Mouse (Mus musculus) intestine, postnatal 0 days (tissue): ENCODE measurements around the gene Lmcd1. TPM values are rescaled to one million over a fixed set of nuclear protein-coding genes. Genes with fewer than 3 reads are reported as not detected.
A peak's percentile ranks its signal among the peaks of the same experiment; 100 is the strongest.

Source experiments
- ATAC-seq: fragments of 200-750 bp; cut with Nextera tagmentation; 2 replicates; pipeline ENCODE4 v1.8.0; 2017; ENCODE audit warnings: mild to moderate bottlenecking, moderate TSS enrichment, moderate library complexity
- H3K27ac ChIP-seq: fragments of 300-500 bp; sonication (generic); 2 replicates; pipeline ENCODE4 v1.5.1; 2014; ENCODE audit warnings: mild to moderate bottlenecking, low read depth, low read length, moderate library complexity
- H3K27me3 ChIP-seq: fragments of 300-500 bp; sonication (generic); replicated peaks from 2 replicates; pipeline ENCODE4 v1.6.1; 2014; ENCODE audit warnings: low read length, mixed read lengths; ENCODE audit not compliant: control insufficient read depth, insufficient read depth
- H3K36me3 ChIP-seq: fragments of 300-500 bp; sonication (generic); 2 replicates; pipeline ENCODE4 v1.6.1; 2014; ENCODE audit warnings: mild to moderate bottlenecking, moderate library complexity; ENCODE audit not compliant: control insufficient read depth, insufficient read depth
- H3K4me1 ChIP-seq: fragments of 300-500 bp; sonication (generic); replicated peaks from 2 replicates; pipeline ENCODE4 v1.6.1; 2014; ENCODE audit warnings: antibody characterized with exemption, low read length, mixed read lengths; ENCODE audit not compliant: control insufficient read depth, insufficient read depth
- H3K4me2 ChIP-seq: fragments of 300-500 bp; sonication (generic); replicated peaks from 2 replicates; pipeline ENCODE4 v1.6.1; 2014; ENCODE audit warnings: low read depth, mild to moderate bottlenecking, moderate library complexity
- H3K4me3 ChIP-seq: fragments of 300-500 bp; sonication (generic); 2 replicates; pipeline ENCODE4 v1.5.1; 2014; ENCODE audit warnings: low read depth, low read length
- H3K9ac ChIP-seq: fragments of 300-500 bp; sonication (generic); 2 replicates; pipeline ENCODE4 v1.6.1; 2014; ENCODE audit warnings: mild to moderate bottlenecking, low read depth, low read length
- H3K9me3 ChIP-seq: fragments of 300-500 bp; sonication (generic); 2 replicates; pipeline ENCODE4 v1.6.1; 2016; ENCODE audit warnings: mixed run types; ENCODE audit not compliant: control insufficient read depth
- CTCF ChIP-seq: sonication (generic); IDR thresholded peaks from 2 replicates; pipeline ENCODE4 v1.5.1; 2016; ENCODE audit warnings: low read depth, mild to moderate bottlenecking, control low read depth, antibody characterized with exemption, moderate library complexity
- WGBS: fragments of 180-500 bp; shearing (Covaris S2); extraction: QIAGEN DNeasy Blood & Tissue Kit; methylation state at CpG from one replicate; pipeline ENCODE4 v1.1.7; 2014; 5-methylcytosine and 5-hydroxymethylcytosine counted together
- polyA plus RNA-seq: library from polyadenylated mRNA; unstranded; fragments of >200 nt; fragmentation: Nextera tagmentation; extraction: Ambion mirVana; gene quantifications from 2 replicates; pipeline ENCODE4 v1.2.1, GENCODE M21; 2015

The Lmcd1 gene
- polyA plus RNA-seq, 1 experiment from 2014 or later: 8.0 TPM

DNA sequence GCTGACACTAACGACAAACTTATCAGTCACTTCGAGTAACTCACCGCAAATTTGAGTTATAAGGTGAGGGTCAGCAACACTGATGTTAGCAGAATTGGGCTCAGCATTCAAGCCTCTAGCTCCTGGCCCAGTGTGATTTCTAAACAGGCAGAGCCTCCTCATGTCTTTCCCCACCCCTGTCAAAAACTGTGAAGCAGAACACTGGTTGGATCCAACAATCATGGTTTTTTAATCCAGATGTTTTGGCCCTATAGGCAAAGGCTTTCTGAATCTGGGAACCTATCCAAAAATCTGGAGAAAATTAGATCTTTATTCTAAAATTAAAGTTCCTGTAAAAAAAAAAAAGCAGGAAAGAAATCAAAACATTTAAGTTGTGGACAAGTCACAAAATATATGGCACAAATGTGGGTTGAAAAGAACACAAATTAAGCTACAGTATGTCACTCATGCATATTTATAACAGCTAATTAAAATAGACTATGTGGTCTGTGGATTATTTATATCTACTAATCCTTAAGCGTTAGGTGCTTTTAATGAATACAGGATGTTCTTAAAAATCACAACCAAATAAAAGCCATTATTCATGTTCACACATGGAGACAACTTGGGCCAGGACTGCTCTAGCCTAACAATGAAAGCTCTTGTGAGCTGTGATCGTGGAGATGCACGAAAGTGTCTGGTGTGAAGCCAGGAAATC lies 5.7 kb upstream of the Lmcd1 start:
- ATAC-seq: no peak
- no peaks in the 10 kb centered on the region for H3K9me3 ChIP-seq
- TF ChIP-seq CTCF: no peak
- no peak overlapping the region for H3K4me3 ChIP-seq
- H3K4me2 ChIP-seq: no peak overlapping the region
- no peaks in the 10 kb centered on the region for H3K4me1 ChIP-seq
- no peaks in the 10 kb centered on the region for H3K27me3 ChIP-seq
- WGBS: 78% methylated on average over 6 of the region's 6 CpGs
- H3K36me3 ChIP-seq: no peaks in the 10 kb centered on the region
- H3K9ac ChIP-seq: no peak overlapping the region
- no peak overlapping the region for H3K27ac ChIP-seq

DNA sequence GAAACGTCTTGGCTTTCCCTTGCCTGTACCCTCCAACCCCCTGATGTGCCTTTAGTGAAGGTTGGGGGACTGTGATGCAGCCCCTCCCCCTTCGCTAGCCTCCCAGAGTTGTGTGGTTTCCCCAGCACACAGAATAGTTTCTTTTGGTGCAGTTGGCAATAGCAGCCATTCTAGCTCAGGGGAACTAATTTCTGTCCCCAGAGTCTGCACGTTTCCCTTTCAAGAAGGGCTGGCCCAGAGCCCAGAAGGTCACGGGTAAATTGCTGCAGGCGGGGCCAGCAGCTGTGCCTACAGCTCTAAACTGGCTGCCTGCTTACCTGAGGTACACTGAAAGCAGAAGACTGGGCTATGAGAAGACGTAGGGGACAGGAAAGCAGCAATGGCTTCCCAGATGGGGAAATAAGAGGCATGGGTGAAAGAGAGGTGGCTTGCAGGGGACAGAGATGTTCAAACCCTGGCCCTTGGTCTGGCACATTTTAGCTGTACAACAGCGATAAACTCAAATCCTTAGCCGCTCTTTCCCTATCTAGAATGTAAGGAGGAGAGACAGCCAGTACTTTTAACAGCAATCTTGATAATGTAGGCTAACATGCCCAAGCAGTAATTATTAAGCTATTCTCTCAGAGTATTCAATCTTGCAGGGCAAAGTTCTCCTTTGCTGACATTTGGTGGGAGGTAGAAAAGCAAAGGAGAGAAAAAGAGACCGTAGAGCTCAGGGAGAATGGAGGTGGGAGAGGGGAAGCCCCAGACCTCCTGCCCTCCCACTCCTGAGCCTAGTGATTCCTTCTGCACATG lies 900 bp downstream of the Lmcd1 start:
- H3K4me2 ChIP-seq: peak overlapping the region; percentile 65
- TF ChIP-seq CTCF: no peak
- H3K9ac ChIP-seq: no peak overlapping the region
- H3K4me1 ChIP-seq: peaks cover 3% of the 10 kb centered on the region; the same call in 1 of the 2 replicates
- H3K4me3 ChIP-seq: peak overlapping the region; percentile 24
- H3K36me3 ChIP-seq: no peaks in the 10 kb centered on the region
- H3K9me3 ChIP-seq: no peaks in the 10 kb centered on the region
- H3K27ac ChIP-seq: peak overlapping the region; percentile 21; the same call in 1 of the 2 replicates
- H3K27me3 ChIP-seq: no peaks in the 10 kb centered on the region
- peak; percentile 83 for ATAC-seq
- WGBS: 18% methylated on average over 9 of the region's 9 CpGs

DNA sequence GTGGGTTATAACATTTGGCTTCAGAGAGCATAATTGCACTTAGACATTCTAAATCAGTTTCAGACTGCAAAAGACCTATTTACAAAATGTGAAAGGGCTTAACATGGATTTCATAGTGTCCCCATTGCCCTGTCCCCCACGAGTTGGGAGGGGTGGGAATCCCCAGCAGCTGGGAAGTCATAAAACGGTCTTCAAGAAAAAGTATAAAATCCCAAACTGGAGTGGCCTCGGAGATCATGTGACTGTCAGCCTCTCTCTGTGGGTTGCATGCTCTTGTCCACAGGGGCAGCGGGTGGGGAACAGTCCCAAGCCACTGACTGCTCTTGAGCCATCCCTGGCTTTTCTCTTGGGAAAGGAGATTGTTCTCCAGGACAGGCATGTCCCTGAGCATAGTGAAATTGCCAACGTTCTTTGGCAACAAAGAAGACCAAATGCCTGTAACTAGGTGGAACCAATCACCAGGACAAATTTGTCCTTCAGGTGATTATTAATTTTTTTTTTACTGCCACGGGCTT lies 2.2 kb downstream of the Lmcd1 start:
- Histone ChIP-seq H3K9ac (no peak overlapping the region), H3K4me1 (peaks cover 3% of the 10 kb centered on the region; the same call in 1 of the 2 replicates), H3K36me3 (no peaks in the 10 kb centered on the region), H3K27ac (no peak overlapping the region), H3K27me3 (no peaks in the 10 kb centered on the region), H3K4me2 (no peak overlapping the region; the same call in 1 of the 2 replicates), H3K9me3 (no peaks in the 10 kb centered on the region), H3K4me3 (no peak overlapping the region)
- ATAC-seq: no peak
- WGBS: 52% methylated on average over 6 of the region's 6 CpGs
- no peak for TF ChIP-seq CTCF

DNA sequence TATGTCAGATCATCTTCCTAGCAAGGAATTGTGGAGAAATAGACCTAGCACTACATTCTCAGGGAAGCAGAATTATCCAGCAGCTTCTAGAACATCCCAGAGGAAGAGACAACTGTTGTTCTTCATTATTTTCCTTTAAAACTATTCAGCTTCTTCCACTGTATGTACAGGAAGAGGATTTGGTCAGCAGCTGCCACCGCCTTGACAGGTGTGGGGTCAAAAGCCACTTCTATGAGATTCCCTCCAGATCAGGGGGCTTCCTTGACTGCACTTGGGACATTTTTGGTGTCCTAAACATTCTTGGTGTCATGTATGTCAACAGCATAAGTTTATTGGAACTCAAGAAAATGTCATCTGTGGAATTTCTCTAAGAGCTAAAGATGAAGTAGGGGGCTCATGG lies 5.2 kb downstream of the Lmcd1 start:
- no peak for ATAC-seq
- peaks cover 3% of the 10 kb centered on the region; the same call in 1 of the 2 replicates for H3K4me1 ChIP-seq
- no peaks in the 10 kb centered on the region for H3K9me3 ChIP-seq
- 90% methylated on average over 1 of the region's 1 CpGs for WGBS
- no peak for TF ChIP-seq CTCF
- H3K4me2 ChIP-seq: no peak overlapping the region
- no peak overlapping the region for H3K27ac ChIP-seq
- no peaks in the 10 kb centered on the region for H3K36me3 ChIP-seq
- H3K27me3 ChIP-seq: no peaks in the 10 kb centered on the region
- no peak overlapping the region for H3K9ac ChIP-seq
- H3K4me3 ChIP-seq: no peak overlapping the region

DNA sequence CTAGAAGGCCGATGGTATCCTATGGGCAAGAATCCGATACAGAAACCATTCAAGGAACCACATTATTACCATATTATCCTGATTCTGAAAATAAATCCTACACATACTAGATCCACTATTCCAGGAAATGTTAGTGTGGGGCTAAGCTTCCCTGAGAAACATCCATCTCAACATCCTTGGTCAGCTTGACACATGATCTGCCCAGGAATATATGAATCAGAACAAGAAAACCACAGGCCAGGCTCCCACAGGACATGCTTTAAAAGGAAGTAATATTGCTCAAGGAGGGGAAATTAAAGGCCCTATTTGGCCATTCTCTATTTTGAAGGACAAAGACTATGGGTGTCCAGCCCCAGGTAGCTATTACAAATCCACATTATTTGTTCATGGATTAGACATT lies 6.6 kb downstream of the Lmcd1 start:
- ATAC-seq: no peak
- H3K9me3 ChIP-seq: no peaks in the 10 kb centered on the region
- H3K36me3 ChIP-seq: no peaks in the 10 kb centered on the region
- no peak overlapping the region for H3K9ac ChIP-seq
- no peaks in the 10 kb centered on the region for H3K4me1 ChIP-seq
- H3K4me3 ChIP-seq: no peak overlapping the region
- 91% methylated on average over 2 of the region's 2 CpGs for WGBS
- no peak overlapping the region for H3K27ac ChIP-seq
- TF ChIP-seq CTCF: no peak
- no peak overlapping the region for H3K4me2 ChIP-seq
- no peaks in the 10 kb centered on the region for H3K27me3 ChIP-seq

DNA sequence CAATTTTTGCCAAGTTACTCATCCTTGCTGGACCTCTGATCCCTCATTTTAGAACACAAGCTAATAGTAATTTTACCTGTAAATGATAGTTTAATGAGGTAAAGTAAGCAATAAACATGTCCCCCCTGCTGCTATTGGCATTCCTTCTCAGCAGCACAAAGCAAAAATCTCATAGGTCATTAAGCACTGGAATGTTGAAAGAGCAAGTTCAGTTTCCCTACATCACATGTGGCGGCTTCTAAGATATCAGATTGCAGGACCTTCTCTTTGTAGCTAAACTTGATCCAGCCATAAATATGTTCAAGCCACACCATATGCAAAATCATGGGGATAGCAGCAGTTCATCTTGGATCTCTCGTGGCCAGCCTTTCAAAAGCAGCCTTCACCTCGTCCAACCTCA lies 7.4 kb downstream of the Lmcd1 start:
- Histone ChIP-seq H3K36me3 (no peaks in the 10 kb centered on the region), H3K27me3 (no peaks in the 10 kb centered on the region), H3K4me3 (no peak overlapping the region), H3K9me3 (no peaks in the 10 kb centered on the region), H3K4me1 (no peaks in the 10 kb centered on the region), H3K4me2 (no peak overlapping the region), H3K27ac (no peak overlapping the region), H3K9ac (no peak overlapping the region)
- 60% methylated on average over 3 of the region's 3 CpGs for WGBS
- no peak for TF ChIP-seq CTCF
- no peak for ATAC-seq
